Mouse (Mus musculus) heart, embryonic 13.5 days (tissue): ENCODE results near the gene Nadsyn1. TPM values are rescaled to one million over a fixed set of nuclear protein-coding genes. Genes with fewer than 3 reads are reported as not detected.
A peak's percentile ranks its signal among the peaks of the same experiment; 100 is the strongest.

ENCODE experiments used
- ATAC-seq: fragments of 200-750 bp; cut with Nextera tagmentation; 2 replicates; pipeline ENCODE4 v1.8.0; 2017; ENCODE audit warnings: moderate TSS enrichment; ENCODE audit not compliant: insufficient number of reproducible peaks, low FRiP score, low TSS enrichment; ENCODE audit errors: extremely low read depth
- H3K27ac ChIP-seq: fragments of 300-500 bp; sonication (generic); replicated peaks from 2 replicates; pipeline ENCODE4 v1.5.1; 2015; ENCODE audit warnings: moderate library complexity, mild to moderate bottlenecking, inconsistent platforms
- H3K27me3 ChIP-seq: fragments of 300-500 bp; sonication (generic); replicated peaks from 2 replicates; pipeline ENCODE4 v1.6.1; 2015; ENCODE audit warnings: mild to moderate bottlenecking, inconsistent platforms
- H3K36me3 ChIP-seq: fragments of 300-500 bp; sonication (generic); 2 replicates; pipeline ENCODE4 v1.6.1; 2015; ENCODE audit warnings: mild to moderate bottlenecking, inconsistent platforms
- H3K4me1 ChIP-seq: fragments of 300-500 bp; sonication (generic); 2 replicates; pipeline ENCODE4 v1.6.1; 2015; ENCODE audit warnings: inconsistent platforms
- H3K4me2 ChIP-seq: fragments of 300-500 bp; sonication (generic); 2 replicates; pipeline ENCODE4 v1.6.1; 2015; ENCODE audit warnings: inconsistent platforms, mild to moderate bottlenecking, moderate library complexity
- H3K4me3 ChIP-seq: fragments of 300-500 bp; sonication (generic); 2 replicates; pipeline ENCODE4 v1.5.1; 2015; ENCODE audit warnings: moderate library complexity, mild to moderate bottlenecking, inconsistent platforms
- H3K9ac ChIP-seq: fragments of 300-500 bp; sonication (generic); 2 replicates; pipeline ENCODE4 v1.6.1; 2015; ENCODE audit warnings: inconsistent platforms, mild to moderate bottlenecking, moderate library complexity
- H3K9me3 ChIP-seq: fragments of 300-500 bp; sonication (generic); 2 replicates; pipeline ENCODE4 v1.6.1; 2016; ENCODE audit warnings: inconsistent platforms
- WGBS: fragments of 180-500 bp; shearing (Covaris S2); methylation state at CpG from one replicate; pipeline ENCODE4 v1.1.7; 2015; ENCODE audit warnings: mixed read lengths; 5-methylcytosine and 5-hydroxymethylcytosine counted together
- polyA plus RNA-seq: library from polyadenylated mRNA; unstranded; fragments of >200 nt; fragmentation: Nextera tagmentation; extraction: Ambion mirVana; gene quantifications from 2 replicates; pipeline ENCODE4 v1.2.1, GENCODE M21; 2015

The Nadsyn1 gene
- polyA plus RNA-seq, 1 experiment from 2014 or later: 6.4 TPM

DNA sequence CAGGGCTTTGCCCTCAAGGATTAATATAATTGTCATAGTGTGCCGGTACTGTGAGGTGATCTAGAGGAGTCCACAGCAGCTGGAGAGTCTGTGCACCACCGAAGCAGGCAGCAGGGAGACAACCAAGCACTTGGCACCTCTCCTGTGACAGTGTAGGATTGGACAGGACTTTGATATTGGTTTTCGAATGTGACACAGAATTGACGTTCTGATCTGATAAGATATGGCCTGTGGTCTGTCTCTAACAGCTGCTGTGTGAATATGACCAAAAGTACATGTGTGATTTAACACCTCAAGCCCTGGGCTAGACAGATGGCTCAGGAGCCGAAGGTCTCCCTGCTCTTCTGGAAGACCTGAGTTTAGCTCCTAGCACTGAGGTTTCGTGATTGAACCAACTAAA is 54.4 kb downstream of the Nadsyn1 start:
- H3K9ac ChIP-seq: no peak overlapping the region
- H3K4me3 ChIP-seq: no peak overlapping the region
- H3K36me3 ChIP-seq: no peaks in the 10 kb centered on the region
- WGBS: 54% methylated on average over 6 of the region's 6 CpGs
- no peaks in the 10 kb centered on the region for H3K4me1 ChIP-seq
- H3K27ac ChIP-seq: no peak overlapping the region
- ATAC-seq: no peak
- H3K27me3 ChIP-seq: peaks cover 53% of the 10 kb centered on the region
- 0 out of 2 replicates have a peak, but pooled peaks cover 3% of the 10 kb centered on the region for H3K9me3 ChIP-seq
- H3K4me2 ChIP-seq: no peak overlapping the region

DNA sequence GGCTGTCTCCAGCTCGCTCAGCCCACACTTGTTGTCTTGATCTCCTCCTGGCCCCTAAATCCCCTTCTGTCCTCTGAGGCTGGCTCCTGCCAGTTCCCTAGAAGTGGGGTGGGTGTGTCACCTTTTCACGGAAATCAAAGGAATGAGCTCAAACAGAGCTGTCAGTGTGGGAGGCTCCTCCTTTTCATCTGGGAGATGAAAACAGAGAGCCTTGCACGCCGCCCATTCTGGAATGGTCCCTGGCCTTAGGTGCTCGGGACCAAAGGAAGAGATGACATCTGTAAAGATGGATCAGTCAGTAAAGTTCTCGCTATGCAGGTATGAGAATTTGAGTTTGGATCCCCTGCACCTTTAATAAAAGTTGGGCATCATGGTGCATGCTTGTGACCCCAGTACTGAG is 55.8 kb downstream of the Nadsyn1 start, which contains the start of gene Mrgprg:
Gene Mrgprg, minus strand, starts transcription at position 101 of the 400 bp plus-strand sequence.
- no peaks in the 10 kb centered on the region for H3K9me3 ChIP-seq
- no peaks in the 10 kb centered on the region for H3K4me1 ChIP-seq
- H3K36me3 ChIP-seq: no peaks in the 10 kb centered on the region
- no peak within 1 kb of the TSS for H3K4me3 ChIP-seq
- peaks cover 57% of the 10 kb centered on the region for H3K27me3 ChIP-seq
- ATAC-seq: no peak
- no peak within 1 kb of the TSS for H3K9ac ChIP-seq
- H3K4me2 ChIP-seq: no peak within 1 kb of the TSS
- WGBS: 42% methylated on average over 6 of the region's 6 CpGs
- H3K27ac ChIP-seq: no peak within 1 kb of the TSS

- 62% methylated on average over 19 of the region's 19 CpGs for WGBS
These were observed 57.6 kb downstream of the Nadsyn1 start for GRCm38 (mm10) chr7:143764876-143765530.

DNA sequence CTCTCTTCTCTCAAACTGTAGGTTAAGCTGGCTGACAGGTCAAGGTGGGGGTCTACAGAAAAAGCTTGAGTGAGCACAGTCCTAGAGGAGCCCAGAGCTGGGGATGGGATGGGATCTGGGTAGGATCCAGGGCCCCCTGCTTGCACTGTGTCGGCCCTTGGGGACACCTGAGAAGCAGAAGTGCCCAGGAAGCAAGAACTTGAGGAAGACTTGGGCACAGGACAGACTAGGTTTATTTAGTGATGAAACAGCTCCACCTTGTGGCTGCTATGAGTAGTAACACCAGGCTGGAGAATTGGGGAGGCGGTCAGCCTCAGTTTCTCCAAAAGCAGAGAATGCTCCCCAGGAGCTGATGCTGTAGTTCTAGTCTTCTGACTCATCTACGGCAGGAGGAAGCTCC is 58.9 kb downstream of the Nadsyn1 start:
- Histone ChIP-seq H3K27me3 (peaks cover 68% of the 10 kb centered on the region), H3K4me3 (no peak overlapping the region), H3K36me3 (no peaks in the 10 kb centered on the region), H3K4me1 (no peaks in the 10 kb centered on the region), H3K9me3 (no peaks in the 10 kb centered on the region), H3K27ac (no peak overlapping the region), H3K4me2 (no peak overlapping the region), H3K9ac (no peak overlapping the region)
- WGBS: 9% methylated on average over 3 of the region's 3 CpGs
- no peak for ATAC-seq

More at GRCm38 (mm10) chr7:143764876-143765530, 57.6 kb downstream of the Nadsyn1 start:
- Histone ChIP-seq H3K36me3 (no peaks in the 10 kb centered on the region), H3K27ac (no peak overlapping the region), H3K4me1 (no peaks in the 10 kb centered on the region), H3K9me3 (no peaks in the 10 kb centered on the region), H3K9ac (no peak overlapping the region), H3K4me2 (no peak overlapping the region), H3K4me3 (no peak overlapping the region), H3K27me3 (peaks cover 60% of the 10 kb centered on the region)
- no peak for ATAC-seq

DNA sequence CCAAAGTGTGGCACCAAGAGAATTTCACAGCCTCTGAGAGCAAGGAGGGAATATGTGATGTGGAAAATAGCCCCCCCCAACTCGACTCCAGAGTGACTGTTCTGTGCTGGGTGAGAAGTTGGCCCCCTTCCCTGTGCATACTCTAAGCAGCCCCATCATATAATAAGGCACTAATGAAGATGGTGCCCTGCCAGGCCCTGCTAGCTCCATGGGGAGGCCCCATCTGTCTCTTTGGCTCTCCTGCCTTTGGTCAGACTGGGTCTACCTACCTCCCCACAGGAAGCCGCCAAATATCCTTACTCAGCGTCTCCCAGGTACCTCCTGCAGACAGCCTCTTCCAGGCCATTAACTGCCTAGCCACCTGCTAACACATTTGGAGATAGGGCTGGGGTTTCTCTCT is 63.7 kb downstream of the Nadsyn1 start:
- Histone ChIP-seq H3K9me3 (no peaks in the 10 kb centered on the region), H3K36me3 (no peaks in the 10 kb centered on the region), H3K27ac (no peak overlapping the region), H3K4me1 (peaks cover 12% of the 10 kb centered on the region), H3K27me3 (peaks cover 61% of the 10 kb centered on the region), H3K4me2 (no peak overlapping the region), H3K9ac (no peak overlapping the region), H3K4me3 (no peak overlapping the region)
- WGBS: 51% methylated on average over 3 of the region's 3 CpGs
- no peak for ATAC-seq

DNA sequence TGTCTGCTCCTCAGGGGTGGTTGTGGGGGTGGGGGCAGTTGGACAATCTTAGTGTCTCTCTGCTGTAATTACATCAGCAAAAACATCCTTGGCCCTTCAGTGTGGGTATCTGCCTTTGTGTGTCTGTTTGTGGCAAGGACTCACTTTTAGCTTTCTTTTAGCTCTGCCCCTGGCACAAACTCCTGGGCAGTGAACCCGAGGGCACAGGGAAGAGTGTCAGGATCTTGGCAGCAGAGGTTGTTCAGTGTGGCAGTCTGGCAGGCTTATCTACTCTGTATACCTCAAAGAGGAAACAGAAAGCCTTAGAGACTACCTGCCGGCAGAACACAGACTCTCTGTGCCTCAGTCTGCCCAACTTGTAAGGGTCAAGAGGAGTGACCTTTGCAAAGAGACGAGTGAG is 65.0 kb downstream of the Nadsyn1 start:
- Histone ChIP-seq H3K9me3 (no peaks in the 10 kb centered on the region), H3K27me3 (peaks cover 59% of the 10 kb centered on the region), H3K4me1 (peaks cover 18% of the 10 kb centered on the region), H3K4me3 (no peak overlapping the region), H3K4me2 (peak overlapping the region; percentile 80; the same call in 1 of the 2 replicates), H3K9ac (no peak overlapping the region), H3K36me3 (no peaks in the 10 kb centered on the region), H3K27ac (no peak overlapping the region)
- ATAC-seq: no peak
- WGBS: 36% methylated on average over 3 of the region's 3 CpGs

DNA sequence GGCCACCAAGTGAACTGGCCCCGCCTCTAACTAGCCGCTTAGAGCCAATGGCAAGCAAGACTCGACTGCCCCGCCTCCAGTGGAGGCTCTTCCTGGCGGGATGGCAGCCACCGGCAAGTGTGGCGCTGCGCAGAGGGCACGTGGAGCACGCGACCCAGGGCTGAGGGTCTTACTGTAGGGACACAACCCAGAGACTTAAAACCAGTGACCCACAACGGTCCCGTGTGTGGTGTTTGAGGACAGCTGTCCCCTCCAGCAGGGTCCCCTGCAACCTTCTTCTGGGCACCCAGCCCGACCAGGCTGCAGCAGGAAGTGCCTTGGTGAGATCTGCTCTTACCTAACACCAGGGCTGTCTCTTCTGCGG is 65.6 kb downstream of the Nadsyn1 start:
- no peak overlapping the region for H3K27ac ChIP-seq
- H3K4me2 ChIP-seq: peak overlapping the region; percentile 80
- no peaks in the 10 kb centered on the region for H3K36me3 ChIP-seq
- ATAC-seq: no peak; the same call in 1 of the 2 replicates
- peak overlapping the region; percentile 71 for H3K9ac ChIP-seq
- peaks cover 25% of the 10 kb centered on the region for H3K4me1 ChIP-seq
- H3K4me3 ChIP-seq: peak overlapping the region; percentile 48
- no peaks in the 10 kb centered on the region for H3K9me3 ChIP-seq
- WGBS: 4% methylated on average over 15 of the region's 15 CpGs
- peaks cover 56% of the 10 kb centered on the region for H3K27me3 ChIP-seq

- whole genome bisulfite sequencing: 20% methylated on average over 22 of the region's 22 CpGs
These were observed 66.3 kb downstream of the Nadsyn1 start, which contains the start of gene Osbpl5 for GRCm38 (mm10) chr7:143756125-143757026. Gene Osbpl5, minus strand, starts transcription at chr7:143756985.

DNA sequence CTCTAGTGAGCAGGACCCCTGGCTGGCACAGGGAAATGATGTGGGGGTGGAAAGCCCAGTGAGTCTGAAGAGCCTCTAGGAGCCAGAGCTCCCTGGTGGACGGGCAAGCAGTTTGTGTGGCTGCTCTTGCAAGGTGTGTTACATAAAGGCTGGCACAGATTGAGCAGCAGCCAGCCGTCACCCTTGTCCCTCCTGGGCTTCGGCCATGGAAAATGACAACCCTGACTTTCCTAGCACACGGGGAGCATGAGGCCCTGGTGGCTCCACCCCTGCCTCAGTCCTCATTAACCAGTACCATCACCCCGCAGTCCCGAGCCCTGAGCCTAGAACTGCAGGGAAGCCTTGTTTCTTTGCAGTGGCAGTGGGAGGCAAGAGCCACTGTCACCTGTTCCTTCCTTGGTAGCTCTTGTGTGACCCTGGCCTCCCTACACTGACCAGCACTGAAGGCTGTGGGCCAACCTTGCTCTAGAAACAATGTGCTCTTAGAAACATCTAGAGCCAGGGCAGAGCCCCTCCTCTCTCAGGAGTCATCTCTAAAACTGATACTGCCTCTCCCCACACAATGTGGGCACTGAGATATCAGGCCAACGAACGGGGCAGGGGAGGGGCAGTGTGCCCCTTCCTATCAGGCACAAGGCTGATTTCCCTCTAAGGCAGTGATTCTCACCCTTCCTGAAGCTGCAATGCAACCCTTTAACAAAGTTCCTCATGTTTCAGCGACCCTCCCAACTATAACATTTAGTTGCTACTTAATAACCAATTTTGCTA is 67.1 kb downstream of the Nadsyn1 start:
- no peak overlapping the region for H3K27ac ChIP-seq
- H3K9me3 ChIP-seq: no peaks in the 10 kb centered on the region
- peaks cover 62% of the 10 kb centered on the region for H3K27me3 ChIP-seq
- H3K4me3 ChIP-seq: no peak overlapping the region
- 60% methylated on average over 9 of the region's 9 CpGs for WGBS
- H3K9ac ChIP-seq: no peak overlapping the region
- no peaks in the 10 kb centered on the region for H3K36me3 ChIP-seq
- H3K4me1 ChIP-seq: peaks cover 30% of the 10 kb centered on the region
- H3K4me2 ChIP-seq: no peak overlapping the region
- no peak for ATAC-seq

More at GRCm38 (mm10) chr7:143756125-143757026, 66.3 kb downstream of the Nadsyn1 start, which contains the start of gene Osbpl5:
- Histone ChIP-seq H3K4me1 (peaks cover 30% of the 10 kb centered on the region), H3K27me3 (peaks cover 56% of the 10 kb centered on the region), H3K4me2 (peak within 1 kb of the TSS; percentile 80), H3K9ac (peak within 1 kb of the TSS; percentile 71), H3K4me3 (peak within 1 kb of the TSS; percentile 48), H3K27ac (no peak within 1 kb of the TSS), H3K36me3 (no peaks in the 10 kb centered on the region), H3K9me3 (no peaks in the 10 kb centered on the region)
- no peak for ATAC-seq

DNA sequence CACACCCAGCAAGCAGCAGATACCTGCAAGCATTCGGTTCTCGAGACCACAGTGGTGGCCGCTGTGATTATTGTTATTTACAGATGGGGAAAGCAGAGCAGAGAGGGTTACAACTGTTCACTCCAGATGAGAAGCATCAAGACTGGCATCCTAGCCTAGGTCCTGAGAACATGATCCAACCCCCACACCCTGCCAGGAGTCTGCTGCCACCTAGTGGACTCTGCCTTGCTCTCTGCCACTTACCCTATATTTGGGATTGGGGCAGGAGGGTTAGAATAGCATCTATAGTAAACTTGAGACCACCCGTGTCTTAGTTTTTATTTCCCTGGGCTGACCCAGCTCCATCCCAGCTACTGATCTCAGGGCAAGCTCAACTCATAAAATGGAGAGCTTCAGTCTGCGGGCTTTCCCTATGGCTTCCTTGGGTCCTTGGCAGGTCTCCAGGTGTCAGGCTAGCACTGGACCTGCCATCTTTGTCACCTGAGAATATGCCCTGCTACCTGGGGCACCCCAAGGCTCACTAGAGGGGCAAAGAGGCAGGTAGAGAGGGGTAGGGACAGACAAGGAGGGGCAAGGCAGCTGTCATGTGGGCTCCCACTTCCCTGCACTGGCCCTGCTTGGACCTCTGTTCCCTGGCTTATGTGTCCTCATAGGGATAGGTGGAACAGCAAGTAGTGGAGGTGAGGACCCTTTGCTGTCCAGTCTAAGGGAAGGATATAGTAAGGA is 68.5 kb downstream of the Nadsyn1 start:
- H3K4me2 ChIP-seq: no peak overlapping the region
- no peak overlapping the region for H3K27ac ChIP-seq
- H3K4me3 ChIP-seq: no peak overlapping the region
- 39% methylated on average over 5 of the region's 5 CpGs for WGBS
- no peak for ATAC-seq
- H3K4me1 ChIP-seq: peaks cover 30% of the 10 kb centered on the region
- H3K27me3 ChIP-seq: peaks cover 65% of the 10 kb centered on the region
- H3K36me3 ChIP-seq: no peaks in the 10 kb centered on the region
- no peaks in the 10 kb centered on the region for H3K9me3 ChIP-seq
- no peak overlapping the region for H3K9ac ChIP-seq
